Mouse (Mus musculus): ENCODE measurements around the gene Etnk1.

GRCm38 (mm10) chr6:143174226-143174625 lies 7.2 kb downstream of the Etnk1 start:
- TF ChIP-seq EP300 (IDR thresholded peaks at IDR 0.05) (no peak), CTCF (IDR thresholded peaks at IDR 0.05) (no peak)
